Mouse (Mus musculus): ENCODE results near the gene Slfn14.

- no peak for TF ChIP-seq FLI1 (IDR thresholded peaks at IDR 0.05; ENCODE audit: low read length)
- no peak for TF ChIP-seq GATA1 (IDR thresholded peaks at IDR 0.05; ENCODE audit: borderline replicate concordance, low read length)
Observed at GRCm38 (mm10) chr11:83279024-83279423, 7.5 kb downstream of the Slfn14 start.

Data from megakaryocyte, embryonic 14.5 days (primary cell).